Mouse (Mus musculus) limb, embryonic 11.5 days (tissue): ENCODE results near the gene Rdh13. TPM values are rescaled to one million over a fixed set of nuclear protein-coding genes. Genes with fewer than 3 reads are reported as not detected.

Experiments
- ATAC-seq: fragments of 200-750 bp; cut with Nextera tagmentation; 2 replicates; pipeline ENCODE4 v1.8.0; 2017; ENCODE audit warnings: low read depth; ENCODE audit not compliant: insufficient number of reproducible peaks, low FRiP score, low TSS enrichment
- DNase-seq: peaks from one replicate; pipeline ENCODE4 v3.0.0-alpha.2; 2015; ENCODE audit warnings: low spot score
- H3K27ac ChIP-seq: fragments of 300-500 bp; sonication (generic); replicated peaks from 2 replicates; pipeline ENCODE4 v1.5.1; 2014; ENCODE audit warnings: low read depth, mild to moderate bottlenecking, low read length
- H3K27me3 ChIP-seq: fragments of 300-500 bp; sonication (generic); 2 replicates; pipeline ENCODE4 v1.6.1; 2014; ENCODE audit warnings: mild to moderate bottlenecking, low read length, mixed read lengths; ENCODE audit not compliant: control insufficient read depth, insufficient read depth
- H3K36me3 ChIP-seq: fragments of 300-500 bp; sonication (generic); 2 replicates; pipeline ENCODE4 v1.6.1; 2014; ENCODE audit warnings: mild to moderate bottlenecking, low read length, moderate library complexity, mixed read lengths; ENCODE audit not compliant: control insufficient read depth, insufficient read depth
- H3K4me1 ChIP-seq: fragments of 300-500 bp; sonication (generic); 2 replicates; pipeline ENCODE4 v1.6.1; 2014; ENCODE audit warnings: low read length, mixed read lengths; ENCODE audit not compliant: control insufficient read depth, insufficient read depth
- H3K4me2 ChIP-seq: fragments of 300-500 bp; sonication (generic); 2 replicates; pipeline ENCODE4 v1.6.1; 2014; ENCODE audit warnings: low read depth, mild to moderate bottlenecking, moderate library complexity; ENCODE audit not compliant: severe bottlenecking
- H3K4me3 ChIP-seq: fragments of 300-500 bp; sonication (generic); 2 replicates; pipeline ENCODE4 v1.5.1; 2014; ENCODE audit warnings: low read depth, low read length
- H3K9ac ChIP-seq: fragments of 300-500 bp; sonication (generic); 2 replicates; pipeline ENCODE4 v1.6.1; 2014; ENCODE audit warnings: mild to moderate bottlenecking, low read length
- H3K9me3 ChIP-seq: fragments of 300-500 bp; sonication (generic); 2 replicates; pipeline ENCODE4 v1.6.1; 2016; ENCODE audit warnings: low read length; ENCODE audit not compliant: control insufficient read depth
- WGBS: fragments of 180-500 bp; shearing (Covaris S2); extraction: QIAGEN DNeasy Blood & Tissue Kit; methylation state at CpG from one replicate; pipeline ENCODE4 v1.1.7; 2014; 5-methylcytosine and 5-hydroxymethylcytosine counted together
- polyA plus RNA-seq: library from polyadenylated mRNA; unstranded; fragments of >200 nt; fragmentation: Nextera tagmentation; extraction: Ambion mirVana; gene quantifications from 2 replicates; pipeline ENCODE4 v1.2.1, GENCODE M21; 2014

The Rdh13 gene
- polyA plus RNA-seq, 1 experiment from 2014 or later = 29.8 TPM

DNA sequence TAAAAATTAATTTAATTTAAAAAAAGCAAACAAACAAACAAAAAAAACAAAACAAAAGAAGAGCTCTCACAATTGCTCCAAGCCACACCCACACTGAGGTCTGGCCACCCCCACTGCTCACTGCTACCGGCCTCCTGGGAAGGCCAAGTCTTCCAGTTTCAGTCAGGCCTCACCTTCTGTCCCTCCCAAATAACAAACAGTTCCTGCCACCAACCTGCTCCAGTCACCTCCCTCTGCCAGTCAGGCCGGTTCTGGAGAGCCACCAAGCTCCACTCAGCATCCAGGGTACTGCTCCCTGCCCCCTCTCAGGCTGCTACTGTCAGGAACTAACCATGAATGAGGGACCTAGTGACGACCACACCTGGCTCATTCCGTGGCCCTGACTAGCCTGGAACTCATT lies 7.2 kb upstream of the Rdh13 start:
- H3K4me3 ChIP-seq = no peak overlapping the region
- H3K9me3 ChIP-seq = no peaks in the 10 kb centered on the region
- no peak overlapping the region for H3K27ac ChIP-seq
- H3K4me2 ChIP-seq = no peak overlapping the region
- ATAC-seq (no peak), DNase-seq (no peak)
- no peak overlapping the region for H3K9ac ChIP-seq
- 18% methylated on average over 4 of the region's 4 CpGs for WGBS
- no peaks in the 10 kb centered on the region for H3K36me3 ChIP-seq
- H3K27me3 ChIP-seq = no peaks in the 10 kb centered on the region
- H3K4me1 ChIP-seq = no peaks in the 10 kb centered on the region

DNA sequence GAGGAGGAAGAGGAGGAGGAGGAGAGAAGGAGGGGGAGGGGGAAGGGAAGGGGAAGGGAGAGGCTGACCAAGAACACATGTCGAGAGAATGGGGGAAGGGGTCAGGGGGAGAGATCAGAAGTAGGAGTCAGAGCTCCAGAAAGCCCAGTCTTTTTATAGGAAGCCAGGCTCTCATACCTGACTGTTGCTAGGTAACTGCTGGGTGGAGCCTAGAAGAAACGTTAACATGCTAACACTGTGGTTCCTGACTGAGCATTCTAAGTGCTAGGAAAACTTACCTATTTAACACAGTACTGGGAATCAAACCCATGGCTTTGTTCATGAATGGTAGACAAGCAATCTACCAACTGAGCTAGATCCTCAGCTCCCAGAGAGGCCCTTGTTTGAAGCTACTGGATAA lies 3.8 kb upstream of the Rdh13 start:
- 0 out of 2 replicates have a peak, but pooled peaks cover 2% of the 10 kb centered on the region for H3K4me1 ChIP-seq
- no peak for ATAC-seq
- WGBS = 17% methylated on average over 2 of the region's 2 CpGs

DNA sequence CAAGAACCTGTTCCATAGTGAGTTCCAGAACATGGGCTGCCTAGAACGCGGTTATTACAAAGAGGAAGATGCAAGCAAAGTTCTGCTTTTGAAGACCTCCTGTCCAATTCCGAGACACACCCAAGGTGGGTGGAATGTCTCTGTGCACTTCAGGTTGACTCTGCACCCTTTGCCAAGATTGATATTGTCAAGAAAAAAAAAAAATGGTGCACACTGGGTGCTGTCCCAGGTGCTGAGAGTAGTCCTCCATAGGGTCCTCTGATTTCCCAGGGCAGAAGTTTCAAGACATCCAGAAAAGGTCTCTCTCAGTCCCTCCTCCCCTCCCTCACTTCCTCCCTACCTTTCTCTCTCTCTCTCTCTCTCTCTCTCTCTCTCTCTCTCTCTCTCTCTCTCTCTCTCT lies 3.0 kb upstream of the Rdh13 start:
- no peak overlapping the region for H3K27ac ChIP-seq
- H3K4me1 ChIP-seq = 0 out of 2 replicates have a peak, but pooled peaks cover 2% of the 10 kb centered on the region
- 87% methylated on average over 3 of the region's 3 CpGs for WGBS
- H3K4me3 ChIP-seq = no peak overlapping the region
- no peak overlapping the region for H3K4me2 ChIP-seq
- no peaks in the 10 kb centered on the region for H3K9me3 ChIP-seq
- no peak overlapping the region for H3K9ac ChIP-seq
- no peak for ATAC-seq
- no peaks in the 10 kb centered on the region; the same call in 1 of the 2 replicates for H3K36me3 ChIP-seq
- H3K27me3 ChIP-seq = no peaks in the 10 kb centered on the region
- DNase-seq = no peak

More for the DNA sequence above, 3.8 kb upstream of the Rdh13 start:
- Histone ChIP-seq H3K27ac (no peak overlapping the region), H3K36me3 (no peaks in the 10 kb centered on the region), H3K4me2 (no peak overlapping the region), H3K9me3 (no peaks in the 10 kb centered on the region), H3K27me3 (no peaks in the 10 kb centered on the region), H3K9ac (no peak overlapping the region), H3K4me3 (no peak overlapping the region)
- DNase-seq = no peak

DNA sequence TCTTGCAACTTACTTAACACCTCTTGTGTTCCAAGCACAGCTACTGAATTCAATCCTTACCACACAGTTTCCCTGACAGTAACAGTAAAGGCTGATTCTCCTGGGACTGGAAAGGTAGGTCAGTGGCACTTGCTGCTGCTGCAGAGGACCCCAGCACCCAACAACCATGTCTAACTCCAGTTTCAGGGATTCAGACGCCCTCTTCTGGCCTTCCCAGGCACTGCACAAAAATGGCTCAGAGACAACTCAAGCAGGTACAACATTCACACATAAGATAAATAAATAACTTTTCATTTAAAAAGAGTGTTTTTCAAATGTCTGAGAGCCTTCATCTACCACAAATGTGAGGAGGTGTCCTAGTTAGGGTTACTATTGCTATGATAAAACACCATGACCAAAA lies 1.7 kb upstream of the Rdh13 start:
- Histone ChIP-seq H3K4me3 (no peak overlapping the region), H3K27me3 (no peaks in the 10 kb centered on the region), H3K4me1 (0 out of 2 replicates have a peak, but pooled peaks cover 2% of the 10 kb centered on the region), H3K9ac (no peak overlapping the region), H3K36me3 (peaks cover 4% of the 10 kb centered on the region; the same call in 1 of the 2 replicates), H3K4me2 (no peak overlapping the region), H3K27ac (no peak overlapping the region), H3K9me3 (no peaks in the 10 kb centered on the region)
- no peak for ATAC-seq
- no peak for DNase-seq
- WGBS = 5% methylated on average over 1 of the region's 1 CpGs

DNA sequence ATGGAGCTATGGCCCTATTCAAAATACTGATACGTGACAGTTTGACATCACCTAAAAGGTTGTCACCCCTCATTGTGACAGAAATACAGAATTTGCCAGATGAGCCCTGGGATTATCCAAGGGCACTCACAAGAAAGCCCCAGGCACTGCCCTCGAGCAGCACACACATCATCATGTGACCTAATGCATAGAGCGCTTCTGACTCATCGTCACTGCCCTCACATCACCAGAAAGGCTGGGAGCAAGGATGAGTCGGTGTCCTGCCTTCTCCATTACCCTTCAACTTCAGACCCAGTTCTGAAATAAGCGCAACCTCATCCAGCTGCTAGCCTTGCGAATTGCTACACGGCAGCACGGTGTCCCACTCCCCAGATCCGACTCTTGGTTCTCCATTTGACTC lies 4.9 kb downstream of the Rdh13 start:
- Histone ChIP-seq H3K9ac (no peak overlapping the region), H3K4me2 (no peak overlapping the region), H3K27me3 (no peaks in the 10 kb centered on the region), H3K9me3 (no peaks in the 10 kb centered on the region), H3K4me1 (0 out of 2 replicates have a peak, but pooled peaks cover 2% of the 10 kb centered on the region), H3K36me3 (peaks cover 15% of the 10 kb centered on the region; the same call in 1 of the 2 replicates), H3K4me3 (no peak overlapping the region), H3K27ac (no peak overlapping the region)
- WGBS = 96% methylated on average over 10 of the region's 10 CpGs
- DNase-seq (no peak), ATAC-seq (no peak)

DNA sequence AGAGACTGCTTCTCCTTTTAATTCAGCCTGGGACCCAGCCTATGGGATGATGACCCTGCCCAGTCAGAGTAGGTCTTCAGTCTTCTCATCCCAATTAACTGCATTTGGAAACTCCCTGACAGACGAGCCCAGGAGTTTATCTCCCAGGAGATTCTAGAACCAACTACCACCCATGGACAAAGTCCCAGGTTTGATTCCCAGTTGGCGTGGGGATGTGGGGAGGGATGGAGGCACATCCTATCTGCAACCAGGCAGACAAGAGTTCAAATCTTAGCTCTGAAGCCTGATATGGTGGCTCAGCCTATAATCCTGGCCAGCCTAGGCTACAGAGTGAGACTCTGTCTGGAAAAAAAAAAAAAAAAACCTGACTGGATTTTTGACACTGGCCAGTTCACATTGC lies 7.7 kb downstream of the Rdh13 start:
- Histone ChIP-seq H3K9ac (no peak overlapping the region), H3K4me2 (no peak overlapping the region), H3K27ac (no peak overlapping the region), H3K4me1 (no peaks in the 10 kb centered on the region), H3K4me3 (no peak overlapping the region), H3K36me3 (peaks cover 22% of the 10 kb centered on the region), H3K9me3 (no peaks in the 10 kb centered on the region), H3K27me3 (no peaks in the 10 kb centered on the region)
- no peak for DNase-seq
- ATAC-seq = no peak
- WGBS = 82% methylated on average over 2 of the region's 2 CpGs

DNA sequence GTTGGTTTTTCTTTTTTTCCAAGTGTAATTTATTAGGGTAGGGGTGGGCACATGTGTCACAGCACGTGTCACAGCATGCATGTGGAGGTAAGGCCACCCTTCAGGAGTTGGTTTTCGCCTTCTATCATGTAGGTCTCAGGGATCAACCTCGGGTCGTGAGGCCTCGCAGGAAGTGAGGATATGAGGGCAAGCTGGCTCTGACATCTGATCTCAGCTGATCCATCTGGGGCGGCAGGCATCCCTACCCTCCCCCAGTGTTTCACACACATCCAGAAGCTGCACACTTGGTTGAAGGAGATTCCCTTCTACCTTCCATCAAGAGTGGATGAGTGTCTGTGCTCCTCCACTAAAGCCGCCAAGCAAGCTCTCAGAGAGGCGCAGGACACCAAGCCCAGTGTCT lies 13.4 kb downstream of the Rdh13 start:
- Histone ChIP-seq H3K4me3 (no peak overlapping the region), H3K4me1 (no peaks in the 10 kb centered on the region), H3K27me3 (no peaks in the 10 kb centered on the region), H3K27ac (no peak overlapping the region), H3K9me3 (no peaks in the 10 kb centered on the region), H3K4me2 (no peak overlapping the region), H3K9ac (no peak overlapping the region), H3K36me3 (peaks cover 13% of the 10 kb centered on the region)
- WGBS = 85% methylated on average over 8 of the region's 8 CpGs
- ATAC-seq (no peak), DNase-seq (no peak)

DNA sequence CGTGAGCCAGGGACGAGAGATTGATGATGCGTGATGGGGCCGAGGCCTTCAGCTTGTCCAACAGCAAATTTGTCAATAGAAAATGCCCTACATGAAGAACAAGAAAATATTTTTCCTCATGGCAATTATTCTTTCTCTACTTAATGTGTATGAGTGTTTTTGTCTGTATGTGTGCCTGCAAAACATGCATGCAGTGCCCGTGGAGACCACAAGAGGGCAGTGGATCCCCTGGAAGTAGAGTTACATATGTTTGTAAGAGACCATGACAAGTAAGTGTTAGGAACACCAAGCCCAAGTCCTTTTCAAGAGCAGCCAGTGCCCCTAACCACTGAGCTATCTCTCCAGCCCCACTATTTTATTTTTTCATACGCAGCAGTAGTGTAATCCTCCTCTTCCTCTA lies 13.9 kb downstream of the Rdh13 start:
- H3K27ac ChIP-seq = no peak overlapping the region
- no peak overlapping the region for H3K9ac ChIP-seq
- no peaks in the 10 kb centered on the region for H3K9me3 ChIP-seq
- ATAC-seq (no peak), DNase-seq (peak; percentile 88)
- no peaks in the 10 kb centered on the region for H3K27me3 ChIP-seq
- WGBS = 79% methylated on average over 6 of the region's 6 CpGs
- no peak overlapping the region for H3K4me3 ChIP-seq
- H3K4me2 ChIP-seq = no peak overlapping the region
- H3K4me1 ChIP-seq = no peaks in the 10 kb centered on the region
- peaks cover 11% of the 10 kb centered on the region for H3K36me3 ChIP-seq

DNA sequence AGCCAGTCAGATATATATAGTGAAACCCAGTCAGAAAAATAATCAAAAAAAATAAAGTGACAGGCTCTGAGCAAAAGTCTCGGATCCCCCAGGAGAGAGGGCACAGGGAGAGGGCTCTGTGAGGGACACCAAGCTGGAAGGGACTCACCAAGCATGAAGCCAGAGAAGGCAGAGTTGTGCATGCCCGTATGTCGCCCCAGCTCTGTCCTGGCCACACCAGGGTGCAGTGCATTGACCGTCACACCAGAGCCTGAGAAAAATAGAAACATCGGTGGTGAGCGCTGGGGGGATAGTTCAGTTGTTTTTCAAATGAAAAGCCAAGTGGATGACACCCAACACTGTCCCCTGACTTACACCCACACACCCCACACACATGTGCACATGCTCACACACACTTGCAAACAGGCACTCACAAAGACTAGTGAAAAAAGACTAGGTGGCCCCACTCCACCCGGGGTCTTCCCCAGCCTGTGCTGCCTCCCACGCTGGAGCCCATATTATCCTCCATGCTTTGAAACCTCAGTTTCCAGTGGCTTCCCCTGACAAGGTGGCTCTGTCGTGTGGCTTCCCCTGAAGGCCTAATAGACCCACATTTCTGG lies 15.1 kb downstream of the Rdh13 start:
- Histone ChIP-seq H3K27ac (no peak overlapping the region), H3K4me3 (no peak overlapping the region), H3K9me3 (no peaks in the 10 kb centered on the region), H3K27me3 (no peaks in the 10 kb centered on the region), H3K36me3 (peaks cover 10% of the 10 kb centered on the region), H3K4me2 (no peak overlapping the region), H3K9ac (no peak overlapping the region), H3K4me1 (no peaks in the 10 kb centered on the region)
- no peak for ATAC-seq
- WGBS = 94% methylated on average over 9 of the region's 9 CpGs
- DNase-seq = no peak
